Mouse (Mus musculus) brain, embryonic 18.5 days (tissue): ENCODE results near the gene Cdhr4.
A peak's percentile ranks its signal among the peaks of the same experiment; 100 is the strongest.

Source experiments
- DNase-seq: peaks from one replicate; pipeline ENCODE4 v3.0.0-alpha.2; 2012; ENCODE audit warnings: low read depth, low spot score

Cdhr4 gene

DNA sequence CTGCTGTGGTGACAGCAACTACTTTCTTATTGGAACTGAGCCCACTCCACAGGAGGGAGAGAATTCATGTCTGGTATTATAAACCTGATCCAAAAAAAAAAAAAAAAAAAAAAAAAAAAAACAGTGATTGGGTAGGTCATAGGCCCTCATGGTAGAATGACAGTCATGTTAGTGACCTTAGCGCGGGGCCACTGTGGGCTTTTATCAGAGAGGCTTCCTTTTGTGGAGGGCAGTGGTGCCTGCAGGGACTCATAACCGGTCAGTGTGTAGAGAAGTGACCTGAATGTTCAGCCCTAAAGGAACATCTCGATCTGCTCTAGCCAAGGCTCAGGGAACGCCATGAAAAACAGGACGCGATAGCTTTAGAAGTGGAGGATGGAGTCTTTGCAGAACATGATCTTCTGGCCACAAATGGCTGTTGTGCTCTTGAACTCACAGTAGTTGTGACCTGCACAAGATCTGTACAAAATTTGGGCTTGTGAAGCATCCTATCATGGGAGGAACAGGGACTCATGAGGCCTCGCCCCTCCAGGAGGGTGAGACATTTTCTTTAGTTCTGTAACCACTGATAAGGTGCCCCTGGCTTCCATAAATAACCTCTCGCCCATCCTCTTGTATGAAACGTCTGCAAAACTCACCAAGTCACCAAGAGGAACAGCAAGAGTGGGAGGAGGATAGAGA is 17.7 kb upstream of the Cdhr4 start:
- no peak for DNase-seq

DNA sequence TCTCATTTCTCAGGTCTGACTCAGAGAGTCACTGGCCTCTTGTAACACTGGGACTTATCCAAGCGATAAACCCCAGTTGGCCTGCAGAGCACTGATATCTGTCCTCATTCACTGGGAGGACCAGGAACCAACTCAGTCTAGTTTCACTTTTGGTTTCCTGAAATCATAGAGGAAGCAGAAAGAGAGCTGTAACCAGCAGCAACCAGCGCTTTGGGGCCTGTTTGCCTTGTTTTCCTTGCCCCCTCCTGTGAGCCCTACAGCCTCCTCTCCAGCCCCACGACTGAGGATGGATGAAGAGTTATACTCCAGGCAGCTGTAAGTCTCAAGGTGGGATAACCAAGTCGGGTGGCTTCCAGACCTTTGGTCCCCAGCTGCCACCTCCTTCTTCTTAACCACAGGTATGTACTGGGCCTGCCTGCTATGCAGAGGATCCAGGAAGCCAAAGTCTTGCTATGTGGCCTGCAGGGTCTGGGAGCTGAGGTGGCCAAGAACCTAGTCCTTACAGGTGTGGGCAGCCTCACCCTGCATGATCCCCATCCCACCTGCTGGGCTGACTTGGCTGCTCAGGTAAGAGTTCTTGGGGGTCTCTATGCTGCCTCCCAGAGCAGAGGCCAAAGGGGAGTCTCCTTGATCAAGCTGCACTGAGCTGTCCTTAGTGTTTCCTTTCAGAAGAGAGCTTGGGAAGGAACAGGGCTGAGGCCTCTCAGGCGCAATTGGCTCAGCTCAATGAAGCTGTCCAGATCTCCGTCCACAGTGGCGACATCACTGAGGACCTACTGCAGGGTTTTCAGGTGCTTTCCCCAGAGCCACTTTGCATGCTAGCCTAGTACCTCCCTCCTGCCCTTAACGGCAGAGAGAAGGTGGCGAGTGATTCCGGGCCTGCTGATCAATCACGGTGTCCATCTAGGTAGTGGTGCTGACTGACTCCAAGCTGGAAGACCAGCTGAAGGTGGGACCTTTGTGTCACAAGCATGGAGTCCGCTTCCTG is 16.6 kb upstream of the Cdhr4 start, which contains the start of gene Uba7:
Uba7 (plus strand) TSS at position 107 of the 988 bp plus-strand sequence.
- no peak for DNase-seq

DNA sequence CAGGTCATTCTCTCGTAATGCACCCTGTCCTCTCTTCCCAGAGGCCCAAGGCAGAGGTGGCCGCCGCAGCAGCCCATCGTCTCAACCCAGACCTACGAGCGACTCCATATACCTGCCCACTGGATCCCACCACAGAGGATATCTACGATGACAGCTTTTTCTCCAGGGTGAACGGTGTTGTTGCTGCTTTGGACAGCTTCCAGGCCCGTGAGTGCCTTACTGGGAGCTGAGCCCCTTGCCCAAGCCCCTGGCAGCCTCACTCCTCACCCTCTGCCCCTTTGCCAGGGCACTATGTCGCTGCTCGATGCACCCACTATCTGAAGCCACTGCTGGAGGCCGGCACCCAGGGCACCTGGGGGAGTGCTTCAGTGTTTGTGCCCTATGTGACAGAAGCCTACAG is 13.5 kb upstream of the Cdhr4 start:
- DNase-seq = no peak

DNA sequence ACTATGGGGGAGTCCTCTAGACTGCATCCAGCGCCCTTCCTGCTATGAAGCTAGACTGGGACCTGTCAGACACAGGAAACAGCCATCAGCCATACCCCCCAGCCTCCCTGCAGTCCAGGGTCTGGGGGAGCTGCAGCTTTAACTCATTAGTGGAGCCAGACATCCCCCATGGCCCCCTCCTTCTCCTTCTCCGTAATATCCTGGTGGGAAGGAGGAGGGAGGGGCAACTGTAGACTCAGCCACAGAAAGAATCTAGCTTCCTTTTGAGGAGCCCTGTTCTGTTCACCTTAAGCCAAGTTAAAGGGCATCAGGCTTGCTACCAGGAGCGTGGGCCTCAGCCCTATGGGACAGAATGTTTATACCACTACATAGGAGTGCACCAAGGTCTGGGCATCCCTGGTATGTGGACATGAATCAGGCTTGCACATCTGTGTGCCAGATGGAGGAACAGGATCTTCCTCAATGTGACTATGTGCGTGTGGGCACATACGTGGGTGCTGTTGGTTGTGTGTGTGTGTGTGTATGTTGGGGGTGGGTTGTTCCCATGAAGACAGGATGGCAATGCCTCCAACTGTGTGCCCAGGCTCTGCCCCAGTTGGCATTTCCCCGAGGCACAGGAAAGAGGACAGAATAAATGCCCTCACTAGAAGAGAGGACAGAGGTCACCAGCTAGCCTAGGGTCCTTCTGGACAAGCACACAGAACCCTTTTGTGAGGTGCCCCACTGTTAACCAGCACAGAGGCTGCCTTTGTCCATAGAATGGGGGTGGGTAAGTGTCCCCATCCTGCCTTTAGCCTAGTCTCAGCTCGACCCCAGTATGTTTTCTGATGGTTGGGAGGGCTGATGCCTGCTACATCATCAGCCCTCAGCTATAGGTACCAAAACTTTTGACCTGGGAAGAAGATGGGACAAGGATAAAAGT is 10.4 kb upstream of the Cdhr4 start:
- no peak for DNase-seq

DNA sequence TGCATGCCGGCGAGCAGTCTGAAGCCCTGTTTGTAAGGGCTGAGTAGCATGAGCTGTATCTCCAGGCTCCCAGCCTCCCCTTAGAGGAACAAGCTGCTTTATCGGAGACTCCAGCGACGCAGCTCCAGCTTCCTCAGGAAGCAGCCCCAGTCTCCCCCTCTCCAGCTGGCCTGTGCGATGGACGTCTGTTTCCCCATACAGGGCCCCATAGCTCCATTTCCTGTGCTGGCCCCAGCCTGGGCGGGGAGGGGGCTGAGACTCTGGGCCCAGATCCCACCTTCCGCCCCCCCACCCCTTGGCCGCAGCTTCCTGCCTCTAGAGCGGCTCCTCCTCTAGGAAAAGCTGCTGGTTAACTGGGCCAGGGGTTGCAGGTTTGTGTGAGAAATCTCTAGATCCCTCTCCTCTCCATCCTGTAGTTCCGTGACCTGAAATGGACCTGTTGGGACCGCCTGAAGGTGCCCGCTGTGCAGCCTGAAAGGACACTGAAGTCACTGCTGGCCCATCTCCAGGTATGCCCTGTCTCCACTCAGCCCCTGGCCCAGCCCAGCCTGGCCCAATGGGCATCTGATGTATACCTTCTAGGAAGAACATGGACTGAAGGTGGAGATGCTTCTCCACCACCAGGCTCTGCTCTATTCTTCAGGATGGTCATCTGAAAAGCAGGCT is 9.5 kb upstream of the Cdhr4 start, which contains the start of gene Gm20661:
Gm20661 (plus strand) TSS at position 378 of the 666 bp plus-strand sequence.
- no peak for DNase-seq

DNA sequence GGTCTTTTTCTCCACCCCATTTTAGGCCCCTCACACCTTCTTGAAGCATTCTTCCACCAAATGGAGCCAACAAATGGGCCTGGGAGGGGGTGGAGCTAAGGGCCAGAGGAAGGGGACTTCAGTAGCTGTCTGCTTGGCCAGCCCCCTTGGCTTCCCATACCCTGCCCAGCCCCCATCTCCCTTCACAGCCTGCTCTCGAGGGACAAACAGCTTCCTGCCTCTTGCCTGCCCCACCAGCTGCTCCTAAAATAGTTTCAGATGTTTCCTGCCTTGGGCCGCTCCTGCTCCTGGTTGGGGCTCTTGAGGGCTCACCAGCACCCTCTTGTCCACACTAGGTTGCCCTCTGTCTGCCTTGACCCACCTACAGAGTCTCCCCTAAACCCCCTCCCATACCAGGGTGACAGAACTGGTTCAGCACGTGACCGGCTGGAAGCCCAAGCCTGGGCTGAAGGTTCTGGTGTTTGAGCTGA is 8.8 kb upstream of the Cdhr4 start:
- no peak for DNase-seq

DNA sequence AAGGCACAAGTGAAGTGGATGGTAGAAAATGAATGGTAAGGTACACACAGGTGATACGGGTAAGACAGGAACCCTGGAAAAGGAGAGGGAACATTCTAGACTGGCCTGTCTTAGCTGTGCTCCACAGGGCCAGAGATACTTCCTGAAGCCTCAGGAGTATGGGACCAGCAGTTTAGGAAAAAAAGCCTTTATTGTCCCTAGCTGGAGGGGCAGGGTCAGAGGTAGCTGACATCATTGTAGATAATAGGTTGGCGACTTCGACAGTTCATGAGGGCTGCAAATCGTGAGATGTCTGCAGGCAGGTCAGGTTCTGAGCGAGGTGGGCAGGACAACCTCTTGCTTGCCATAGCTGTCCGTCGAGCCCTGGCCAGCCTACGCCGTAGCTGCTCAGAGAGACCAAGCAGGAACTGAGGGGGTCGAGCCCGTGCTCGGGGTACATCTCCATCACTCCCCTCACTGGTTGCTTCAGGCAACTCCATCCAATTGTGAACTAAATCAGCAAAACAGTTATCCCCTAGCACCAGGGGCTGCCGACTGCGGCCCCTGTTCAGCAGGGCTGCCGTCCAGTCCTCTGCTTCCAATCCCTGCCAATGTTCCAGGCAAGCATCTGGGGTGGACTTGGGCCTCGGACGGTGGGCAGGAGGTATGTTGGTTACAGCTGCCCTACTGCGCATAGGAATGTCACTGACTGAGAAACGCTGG is 8.1 kb upstream of the Cdhr4 start:
- DNase-seq = no peak

DNA sequence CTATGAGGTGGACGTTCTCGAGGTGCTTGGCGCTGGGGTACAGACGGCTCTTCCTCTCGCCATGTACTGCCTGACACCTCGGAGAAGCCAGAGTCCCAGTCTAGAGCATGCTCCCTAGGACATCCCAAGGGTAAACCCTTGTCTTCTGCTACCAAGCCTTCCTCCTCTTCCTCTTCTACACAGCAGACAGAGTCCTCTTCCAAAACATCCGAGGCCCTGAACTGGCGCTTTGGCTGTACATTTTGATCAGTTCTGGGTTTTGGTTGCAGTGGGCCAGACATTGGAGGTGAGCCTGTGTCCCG is 7.6 kb upstream of the Cdhr4 start:
- no peak for DNase-seq

DNA sequence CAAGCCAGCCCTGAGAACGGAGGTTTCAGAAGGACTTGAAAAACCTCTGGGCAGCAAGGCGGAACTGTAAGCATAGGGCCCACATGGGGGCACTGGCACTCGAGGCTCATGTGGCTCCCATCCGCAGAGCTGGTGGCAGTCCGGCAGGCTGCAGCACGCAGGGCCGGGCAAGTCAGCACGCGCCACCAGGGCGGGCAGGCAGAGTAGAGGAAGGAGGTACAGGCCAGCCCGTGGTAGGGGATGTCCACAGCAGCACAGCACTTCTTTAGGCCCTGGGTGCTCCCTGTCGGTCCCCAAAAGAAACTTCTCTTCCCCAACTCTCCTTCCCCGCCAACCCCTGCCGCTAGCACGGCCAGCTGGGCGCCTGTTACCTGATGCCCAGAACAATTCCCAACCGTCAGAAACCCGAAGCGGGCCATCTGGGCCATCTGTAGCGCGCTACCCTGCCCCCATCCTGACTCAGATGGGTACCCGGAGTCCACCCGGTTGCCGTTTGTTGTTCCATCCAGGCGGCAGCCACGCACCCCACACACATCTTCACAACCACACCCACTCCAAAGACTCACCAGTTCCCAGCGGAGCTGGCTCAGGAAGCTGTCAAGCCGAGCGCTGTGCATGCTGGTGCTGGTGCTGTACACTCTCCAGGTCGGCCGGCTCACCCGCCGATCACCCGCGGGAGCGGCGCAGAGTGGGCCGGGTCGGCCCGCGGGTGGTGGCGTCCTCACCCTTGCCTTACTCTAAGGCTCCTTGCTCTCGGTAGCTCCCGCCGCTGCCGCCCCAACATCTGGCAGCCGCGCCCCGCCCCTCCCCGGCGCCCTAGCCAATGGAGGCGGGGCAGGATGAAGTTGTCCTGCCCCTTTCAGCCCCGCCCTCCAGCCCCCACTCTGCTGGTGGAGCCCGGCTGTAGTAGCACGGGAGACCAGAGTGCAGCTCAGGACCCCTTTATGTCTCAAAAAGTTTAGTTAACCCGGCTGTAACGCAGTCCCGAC is 6.9 kb upstream of the Cdhr4 start, which contains the start of gene Inka1:
Inka1 (minus strand) TSS at position 749 of the 989 bp plus-strand sequence.
- no peak for DNase-seq

DNA sequence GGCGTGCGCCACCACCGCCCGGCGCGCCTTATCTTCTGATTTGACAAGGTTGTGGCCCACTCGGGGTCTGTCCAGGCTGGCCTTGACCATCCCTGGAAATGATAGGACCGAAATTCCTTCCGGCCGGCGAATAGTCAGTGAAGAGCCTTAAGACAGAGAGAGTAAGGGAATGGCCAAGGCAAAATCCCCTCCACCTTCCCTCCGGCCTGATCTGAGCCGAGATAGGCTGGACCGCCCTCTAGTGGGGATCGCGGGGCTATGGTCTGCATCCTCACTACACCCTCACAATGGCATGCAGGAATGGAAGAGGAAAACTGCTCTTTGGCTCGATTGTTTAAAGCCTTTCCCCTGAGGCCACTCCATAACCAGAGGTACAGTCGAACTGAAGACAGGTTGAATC is 5.9 kb upstream of the Cdhr4 start:
- no peak for DNase-seq

DNA sequence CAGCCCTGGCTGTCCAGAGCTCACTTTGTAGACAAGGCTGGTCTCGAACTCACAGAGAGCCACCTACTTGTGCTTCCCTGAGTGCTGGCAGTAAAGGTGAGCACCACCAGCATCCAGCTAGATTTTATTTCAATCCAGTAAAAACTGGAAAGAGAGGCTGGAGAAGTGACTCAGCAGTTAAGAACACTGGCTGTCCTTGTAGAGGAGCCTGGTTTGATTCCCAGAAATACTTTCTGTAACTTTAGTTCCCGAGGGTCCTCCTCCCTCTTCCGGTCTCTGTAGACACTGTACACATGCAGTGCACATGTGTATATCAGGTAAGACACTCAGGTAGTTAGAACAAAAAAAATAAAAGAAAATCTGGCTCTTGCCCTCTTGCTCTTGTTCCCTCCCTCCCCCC is 4.3 kb upstream of the Cdhr4 start:
- DNase-seq = no peak

DNA sequence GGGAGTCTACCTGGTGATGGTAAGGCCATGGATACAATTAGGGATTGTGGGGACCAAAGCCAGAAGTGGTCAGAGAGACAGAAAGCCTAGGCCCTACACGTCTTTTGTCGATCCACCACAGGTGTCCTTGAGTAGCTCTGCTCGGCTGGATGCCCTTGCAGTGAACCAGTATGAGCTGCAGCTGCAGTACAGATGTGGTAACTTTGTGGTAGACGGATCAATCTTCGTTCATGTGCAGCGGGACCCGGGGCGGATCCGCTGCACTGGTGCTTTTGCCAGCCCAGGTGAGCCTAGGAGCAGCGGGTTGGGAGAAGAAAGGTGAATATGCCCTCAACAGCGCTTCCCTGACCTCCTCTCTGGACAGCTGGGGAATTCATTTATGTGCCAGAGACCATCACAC is 716 bp downstream of the Cdhr4 start:
- DNase-seq = no peak

DNA sequence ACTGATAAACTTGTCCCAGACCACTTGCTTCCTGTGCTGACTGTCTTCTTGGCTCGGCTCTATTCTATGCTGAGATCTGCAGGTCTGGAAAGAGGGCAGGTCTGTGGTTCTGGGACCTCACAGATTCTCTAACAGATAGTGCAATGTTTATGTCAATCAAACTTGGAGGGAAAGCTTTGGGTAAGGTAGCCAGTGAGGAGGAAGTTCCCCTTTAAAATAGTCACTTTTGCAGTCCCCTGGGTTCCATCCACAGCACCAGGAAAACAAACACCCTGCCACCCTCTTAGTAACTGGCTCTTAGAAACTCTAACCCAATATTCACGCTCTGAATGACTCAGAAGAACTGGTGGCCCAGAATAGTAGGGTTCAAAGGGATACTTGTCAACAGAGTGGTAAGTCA is 2.2 kb downstream of the Cdhr4 start:
- DNase-seq = no peak

DNA sequence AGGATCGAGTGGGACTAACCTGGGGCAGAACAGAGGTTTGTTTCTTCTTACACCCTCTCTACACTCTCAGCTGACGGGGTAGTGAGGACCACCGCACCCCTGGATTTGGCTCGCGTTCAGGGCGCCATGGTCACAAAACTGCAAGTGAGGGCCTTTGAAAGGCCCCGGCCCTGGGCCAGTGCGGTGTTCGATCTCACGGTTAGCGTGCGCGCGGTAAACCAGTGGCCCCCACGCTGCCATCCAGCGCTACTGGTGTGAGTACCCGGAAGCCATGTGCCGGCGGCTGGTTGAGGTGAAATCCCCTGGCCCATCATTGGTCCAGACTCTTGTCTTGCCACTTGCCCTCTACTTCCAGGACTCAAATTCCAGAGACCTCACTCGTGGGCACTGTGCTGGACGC is 3.2 kb downstream of the Cdhr4 start:
- DNase-seq = no peak

DNA sequence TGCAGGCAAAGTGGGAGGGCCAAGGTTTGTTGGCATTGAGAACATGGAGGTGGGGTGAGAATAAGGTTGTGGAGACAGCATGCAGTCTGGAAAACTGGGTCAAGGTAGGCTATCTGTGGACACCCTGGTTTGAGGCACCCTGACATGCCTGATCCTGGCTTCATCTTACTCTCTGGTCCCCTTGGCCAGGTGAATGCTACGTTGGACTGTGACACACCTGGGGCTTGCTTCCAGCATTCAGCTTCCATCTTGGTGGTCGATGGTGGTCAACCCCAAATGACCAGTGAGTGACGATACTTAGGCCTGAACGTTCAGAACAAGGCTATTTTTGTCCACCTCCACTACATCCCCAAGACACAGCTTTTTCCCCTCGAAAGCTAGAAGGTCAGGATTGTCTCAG is 3.8 kb downstream of the Cdhr4 start, which contains the start of gene Gm20662:
Gm20662 (plus strand) TSS at position 301 of the 400 bp plus-strand sequence.
- no peak for DNase-seq

DNA sequence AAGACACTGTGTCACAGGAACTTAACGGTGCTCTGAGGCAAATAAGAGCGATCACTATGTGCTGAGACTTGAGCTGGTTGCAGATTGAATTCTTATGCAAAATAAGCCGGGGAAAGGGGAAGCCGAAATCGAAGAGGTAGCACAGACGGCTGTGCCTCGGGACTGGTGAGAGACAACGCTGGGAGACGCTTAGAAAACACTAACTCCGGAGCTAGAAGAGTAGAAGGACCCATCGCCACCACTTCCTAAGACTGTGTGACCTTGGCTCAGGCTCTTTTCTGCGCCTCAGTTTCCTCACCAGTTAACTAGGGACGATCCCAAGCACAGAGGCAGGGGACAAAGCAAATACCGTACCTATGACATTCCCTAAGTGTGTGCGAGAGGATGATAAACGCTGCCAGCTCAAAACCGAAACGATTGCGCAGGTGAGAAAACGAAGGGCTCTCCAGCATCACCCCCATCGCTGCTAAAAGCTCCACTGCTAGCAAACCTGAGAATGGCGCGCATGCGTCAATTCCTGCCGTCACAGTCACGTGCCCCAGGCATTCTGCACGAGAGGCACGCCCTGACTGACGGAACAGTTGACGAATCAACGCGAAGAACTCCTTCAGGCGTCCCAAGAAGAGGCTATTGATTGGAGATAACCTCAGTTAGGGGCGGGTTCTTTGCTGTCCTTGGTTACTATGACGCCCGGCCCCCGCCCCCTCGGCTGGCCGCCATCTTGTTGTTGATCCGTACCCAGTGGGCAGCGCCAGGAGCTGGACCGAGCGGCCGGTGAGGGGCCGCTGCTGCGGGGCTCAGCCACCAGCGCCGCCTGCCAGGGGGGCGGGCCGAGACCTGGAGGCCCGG is 9.8 kb downstream of the Cdhr4 start, which contains the start of gene Ip6k1:
Ip6k1 (plus strand) TSS at position 580 of the 849 bp plus-strand sequence.
- DNase-seq = peak; percentile 100

DNA sequence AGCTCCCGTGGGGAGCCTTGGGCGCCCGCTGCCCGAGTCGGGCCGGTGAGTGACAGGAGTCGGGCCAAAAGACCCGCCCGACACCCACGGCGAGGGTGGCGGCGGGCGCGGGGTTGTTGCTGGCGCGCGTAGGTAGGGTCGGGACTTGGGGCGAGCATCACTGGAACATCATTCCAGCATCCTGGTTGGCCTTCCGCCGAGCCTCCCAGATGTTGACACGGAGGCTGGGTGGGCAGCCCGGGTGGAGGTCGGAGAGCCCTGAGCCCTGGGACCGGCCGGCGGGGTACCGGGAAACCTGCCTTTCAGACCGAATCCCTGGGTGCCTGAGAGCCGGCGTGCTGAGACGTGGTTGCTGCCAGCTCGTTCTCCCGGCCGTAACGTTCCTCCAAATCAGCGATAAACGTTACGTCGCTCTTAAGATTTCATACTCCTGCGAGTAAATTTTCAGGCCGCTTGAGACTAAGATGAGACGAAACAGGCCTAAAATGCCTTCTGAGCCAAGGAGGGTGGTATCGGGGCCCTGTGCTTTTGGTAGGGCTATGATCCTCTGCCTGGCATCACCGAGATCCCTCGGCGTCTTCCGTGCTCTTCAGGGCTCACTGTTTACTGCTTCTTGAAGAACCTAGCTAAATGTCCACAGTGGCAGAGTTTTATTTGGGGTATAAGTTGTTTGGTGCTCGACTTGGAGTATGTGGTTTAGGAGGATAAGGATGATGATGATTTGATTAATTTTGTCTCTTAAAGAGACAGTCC is 10.7 kb downstream of the Cdhr4 start:
- no peak for DNase-seq
